Mouse (Mus musculus) hindbrain, embryonic 15.5 days (tissue): ENCODE measurements at regions not wholly inside any gene's neighbourhood (a gene's known extent, or its start where the extent isn't known, plus 50 kb on each side); places are given as distances from the start of the nearest gene placed in this dataset. TPM values are rescaled to one million over a fixed set of nuclear protein-coding genes. Genes with fewer than 3 reads are reported as not detected.

ENCODE experiments used
- microRNA-seq: library from miRNA; unstranded; fragments of <30 nt; microRNA quantifications from one replicate; pipeline ENCODE4, GENCODE M21; 2016

Small RNAs in the stretch of these regions (microRNA-seq; reads per million reads assigned to microRNA genes)
- gene Gm27430 = not detected
